Mouse (Mus musculus): ENCODE results near the gene Capg. TPM values are rescaled to one million over a fixed set of nuclear protein-coding genes. Genes with fewer than 3 reads are reported as not detected.

Capg gene
- polyA plus RNA-seq, 1 experiment: 394 TPM

DNA sequence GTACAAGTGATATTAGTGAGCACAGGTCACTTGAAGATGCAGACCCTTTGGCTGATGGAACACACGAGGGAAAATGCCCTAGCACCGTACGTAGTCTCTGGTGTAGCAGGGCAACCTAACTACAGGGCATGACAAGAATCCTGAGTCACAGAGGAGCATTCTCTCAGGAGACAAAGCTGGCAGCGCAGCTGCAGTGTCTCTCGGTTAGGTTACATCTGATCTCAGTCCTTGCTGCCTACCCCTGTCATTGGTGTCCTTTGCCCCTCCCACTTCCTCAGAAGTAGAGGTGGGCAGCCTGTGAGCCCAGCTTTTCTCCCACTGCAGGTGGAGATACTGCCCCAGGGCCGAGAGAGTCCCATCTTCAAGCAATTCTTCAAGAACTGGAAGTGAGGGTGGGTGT, 18.3 kb downstream of the Capg start:
- H3ac ChIP-seq (ENCODE audit: control insufficient read depth, insufficient read length): no peak overlapping the region
- no peaks in the 10 kb centered on the region for H3K79me2 ChIP-seq (ENCODE audit: control insufficient read depth, insufficient read depth)
- no peak for TF ChIP-seq TCF3 (IDR thresholded peaks at IDR 0.05; ENCODE audit: insufficient read length, low read depth)
- TF ChIP-seq MYOD1 (IDR thresholded peaks at IDR 0.05; ENCODE audit: control insufficient read depth in 1 of 3, insufficient read length in 2 of 3, low read depth in 2 of 3): no peak
- no peak for TF ChIP-seq MYOG (IDR thresholded peaks at IDR 0.05; ENCODE audit: control insufficient read depth in 1 of 3, insufficient read depth in 1 of 3, insufficient read length in 2 of 3, low read depth in 2 of 3)
- TF ChIP-seq REST (IDR thresholded peaks at IDR 0.05; ENCODE audit: insufficient read depth, insufficient read length): no peak
- TF ChIP-seq CEBPB (IDR thresholded peaks at IDR 0.05; ENCODE audit: insufficient read depth, poor library complexity, severe bottlenecking): no peak
- no peak for TF ChIP-seq POLR2AphosphoS2 (IDR thresholded peaks at IDR 0.05; ENCODE audit: insufficient read length, low read depth)
- no peak for TF ChIP-seq E2F4 (IDR thresholded peaks at IDR 0.05; ENCODE audit: insufficient read depth)
- TF ChIP-seq MAX (IDR thresholded peaks at IDR 0.05; ENCODE audit: low read depth): no peak
- no peak for TF ChIP-seq TCF12 (IDR thresholded peaks at IDR 0.05; ENCODE audit: insufficient read depth, poor library complexity, severe bottlenecking)
- no peak for TF ChIP-seq USF1 (IDR thresholded peaks at IDR 0.05; ENCODE audit: low read depth)
- TF ChIP-seq SRF (IDR thresholded peaks at IDR 0.05; ENCODE audit: control insufficient read depth, insufficient read length, low read depth): no peak
- TF ChIP-seq POLR2A (IDR thresholded peaks at IDR 0.05; ENCODE audit: insufficient read length, low read depth): no peak
- no peaks in the 10 kb centered on the region for H3K27me3 ChIP-seq (ENCODE audit: control insufficient read depth, insufficient read depth, insufficient read length)
- no peak overlapping the region for H3K4me3 ChIP-seq
- H3K36me3 ChIP-seq (ENCODE audit: control insufficient read depth, insufficient read depth): no peaks in the 10 kb centered on the region
- no peak overlapping the region for H3K4me2 ChIP-seq (ENCODE audit: low read depth)

GRCm38 (mm10) chr6:72562894-72563293, 18.7 kb downstream of the Capg start:
- no peaks in the 10 kb centered on the region for H3K79me2 ChIP-seq (ENCODE audit: control insufficient read depth, insufficient read depth)
- H3K36me3 ChIP-seq (ENCODE audit: control insufficient read depth, insufficient read depth): no peaks in the 10 kb centered on the region
- no peak overlapping the region for H3K4me2 ChIP-seq (ENCODE audit: low read depth)
- no peaks in the 10 kb centered on the region for H3K27me3 ChIP-seq (ENCODE audit: control insufficient read depth, insufficient read depth, insufficient read length)
- no peak overlapping the region for H3ac ChIP-seq (ENCODE audit: control insufficient read depth, insufficient read length)
- no peak overlapping the region for H3K4me3 ChIP-seq
- TF ChIP-seq MYOD1 (IDR thresholded peaks at IDR 0.05; ENCODE audit: control insufficient read depth in 1 of 3, insufficient read length in 2 of 3, low read depth in 2 of 3) (peak in 1 of 3 experiments; percentile 29), E2F4 (IDR thresholded peaks at IDR 0.05; ENCODE audit: insufficient read depth) (no peak)

DNA sequence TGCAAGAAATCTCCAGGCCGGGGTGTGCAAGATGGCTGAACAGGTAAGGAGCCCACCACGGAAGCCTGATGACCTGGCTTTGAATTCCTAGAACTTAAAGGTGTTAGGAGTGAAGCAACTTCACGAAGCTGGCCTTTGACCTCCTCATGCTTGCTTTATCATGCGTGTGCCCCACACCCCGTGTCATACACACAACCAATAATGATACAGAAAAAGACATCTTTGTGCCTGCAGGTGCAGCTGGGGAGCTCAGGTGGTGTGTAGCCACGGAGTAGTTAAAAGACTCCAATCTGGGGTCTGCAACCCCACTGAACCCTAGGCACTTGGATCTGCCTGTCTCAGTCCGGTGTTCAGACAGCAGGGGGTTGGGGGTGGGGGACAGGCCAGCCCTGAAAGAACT, 21.3 kb downstream of the Capg start:
- no peaks in the 10 kb centered on the region for H3K27me3 ChIP-seq (ENCODE audit: control insufficient read depth, insufficient read depth, insufficient read length)
- no peak for TF ChIP-seq E2F4 (IDR thresholded peaks at IDR 0.05; ENCODE audit: insufficient read depth)
- TF ChIP-seq POLR2A (IDR thresholded peaks at IDR 0.05; ENCODE audit: insufficient read length, low read depth): no peak
- TF ChIP-seq MAX (IDR thresholded peaks at IDR 0.05; ENCODE audit: low read depth): no peak
- TF ChIP-seq USF1 (IDR thresholded peaks at IDR 0.05; ENCODE audit: low read depth): no peak
- H3ac ChIP-seq (ENCODE audit: control insufficient read depth, insufficient read length): no peak overlapping the region
- no peak overlapping the region for H3K4me3 ChIP-seq
- H3K4me2 ChIP-seq (ENCODE audit: low read depth): no peak overlapping the region
- no peaks in the 10 kb centered on the region for H3K79me2 ChIP-seq (ENCODE audit: control insufficient read depth, insufficient read depth)
- H3K36me3 ChIP-seq (ENCODE audit: control insufficient read depth, insufficient read depth): no peaks in the 10 kb centered on the region

- H3K27me3 ChIP-seq (ENCODE audit: control insufficient read depth, insufficient read depth, insufficient read length): no peaks in the 10 kb centered on the region
- no peak overlapping the region for H3K4me2 ChIP-seq (ENCODE audit: low read depth)
- no peaks in the 10 kb centered on the region for H3K79me2 ChIP-seq (ENCODE audit: control insufficient read depth, insufficient read depth)
- no peak for TF ChIP-seq E2F4 (IDR thresholded peaks at IDR 0.05; ENCODE audit: insufficient read depth)
- peak in 2 of 3 experiments; percentile 48 to 59 for TF ChIP-seq MYOD1 (IDR thresholded peaks at IDR 0.05; ENCODE audit: control insufficient read depth in 1 of 3, insufficient read length in 2 of 3, low read depth in 2 of 3)
- no peak for TF ChIP-seq MAX (IDR thresholded peaks at IDR 0.05; ENCODE audit: low read depth)
- no peak for TF ChIP-seq TCF3 (IDR thresholded peaks at IDR 0.05; ENCODE audit: insufficient read length, low read depth)
- TF ChIP-seq REST (IDR thresholded peaks at IDR 0.05; ENCODE audit: insufficient read depth, insufficient read length): no peak
- TF ChIP-seq TCF12 (IDR thresholded peaks at IDR 0.05; ENCODE audit: insufficient read depth, poor library complexity, severe bottlenecking): no peak
- no peak for TF ChIP-seq CEBPB (IDR thresholded peaks at IDR 0.05; ENCODE audit: insufficient read depth, poor library complexity, severe bottlenecking)
- no peak for TF ChIP-seq SRF (IDR thresholded peaks at IDR 0.05; ENCODE audit: control insufficient read depth, insufficient read length, low read depth)
- TF ChIP-seq USF1 (IDR thresholded peaks at IDR 0.05; ENCODE audit: low read depth): no peak
- peak in 2 of 3 experiments; percentile 39 to 62 for TF ChIP-seq MYOG (IDR thresholded peaks at IDR 0.05; ENCODE audit: control insufficient read depth in 1 of 3, insufficient read depth in 1 of 3, insufficient read length in 2 of 3, low read depth in 2 of 3)
- TF ChIP-seq POLR2A (IDR thresholded peaks at IDR 0.05; ENCODE audit: insufficient read length, low read depth): no peak
- peak; percentile 58 for TF ChIP-seq POLR2AphosphoS2 (IDR thresholded peaks at IDR 0.05; ENCODE audit: insufficient read length, low read depth)
- H3ac ChIP-seq (ENCODE audit: control insufficient read depth, insufficient read length): no peak overlapping the region
- no peak overlapping the region for H3K4me3 ChIP-seq
- H3K36me3 ChIP-seq (ENCODE audit: control insufficient read depth, insufficient read depth): no peaks in the 10 kb centered on the region
These were observed 21.9 kb downstream of the Capg start for GRCm38 (mm10) chr6:72566044-72566443.

DNA sequence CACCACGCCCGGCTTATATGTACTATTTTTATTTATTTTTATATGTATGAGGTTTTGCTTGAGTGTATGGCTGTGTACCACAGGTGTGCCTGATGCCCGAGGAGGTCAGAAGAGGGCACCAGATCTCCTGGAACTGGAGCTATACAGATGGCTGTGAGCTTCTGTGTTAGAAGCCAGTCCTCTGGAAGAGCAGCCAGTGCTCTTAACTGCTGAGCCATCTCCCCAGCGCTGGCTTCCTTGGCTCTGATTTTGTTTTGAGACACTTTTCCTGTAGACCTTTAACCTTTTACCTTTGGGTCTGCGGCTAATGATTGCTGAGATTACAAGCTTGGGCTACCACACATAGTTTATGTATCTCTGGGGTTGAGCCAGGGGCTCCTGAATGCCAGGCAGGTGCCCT, 23.3 kb downstream of the Capg start:
- no peaks in the 10 kb centered on the region for H3K27me3 ChIP-seq (ENCODE audit: control insufficient read depth, insufficient read depth, insufficient read length)
- H3K4me3 ChIP-seq: no peak overlapping the region
- H3K79me2 ChIP-seq (ENCODE audit: control insufficient read depth, insufficient read depth): no peaks in the 10 kb centered on the region
- H3K36me3 ChIP-seq (ENCODE audit: control insufficient read depth, insufficient read depth): no peaks in the 10 kb centered on the region
- no peak for TF ChIP-seq MYOD1 (IDR thresholded peaks at IDR 0.05; ENCODE audit: control insufficient read depth in 1 of 3, insufficient read length in 2 of 3, low read depth in 2 of 3)
- TF ChIP-seq USF1 (IDR thresholded peaks at IDR 0.05; ENCODE audit: low read depth): no peak
- TF ChIP-seq MYOG (IDR thresholded peaks at IDR 0.05; ENCODE audit: control insufficient read depth in 1 of 3, insufficient read depth in 1 of 3, insufficient read length in 2 of 3, low read depth in 2 of 3): no peak
- no peak for TF ChIP-seq TCF12 (IDR thresholded peaks at IDR 0.05; ENCODE audit: insufficient read depth, poor library complexity, severe bottlenecking)
- no peak for TF ChIP-seq E2F4 (IDR thresholded peaks at IDR 0.05; ENCODE audit: insufficient read depth)
- no peak for TF ChIP-seq POLR2A (IDR thresholded peaks at IDR 0.05; ENCODE audit: insufficient read length, low read depth)
- no peak for TF ChIP-seq MAX (IDR thresholded peaks at IDR 0.05; ENCODE audit: low read depth)
- no peak for TF ChIP-seq TCF3 (IDR thresholded peaks at IDR 0.05; ENCODE audit: insufficient read length, low read depth)
- no peak for TF ChIP-seq REST (IDR thresholded peaks at IDR 0.05; ENCODE audit: insufficient read depth, insufficient read length)
- no peak for TF ChIP-seq SRF (IDR thresholded peaks at IDR 0.05; ENCODE audit: control insufficient read depth, insufficient read length, low read depth)
- no peak for TF ChIP-seq POLR2AphosphoS2 (IDR thresholded peaks at IDR 0.05; ENCODE audit: insufficient read length, low read depth)
- no peak for TF ChIP-seq CEBPB (IDR thresholded peaks at IDR 0.05; ENCODE audit: insufficient read depth, poor library complexity, severe bottlenecking)
- H3K4me2 ChIP-seq (ENCODE audit: low read depth): no peak overlapping the region
- no peak overlapping the region for H3ac ChIP-seq (ENCODE audit: control insufficient read depth, insufficient read length)

Data from myocyte (in vitro differentiated cells).